Mouse (Mus musculus) embryo, embryonic 10 days (tissue): ENCODE results near the gene Aanat.
A peak's percentile ranks its signal among the peaks of the same experiment; 100 is the strongest.
"Not testable (repeated sequence)": the region's sequence is repeated elsewhere in the genome, so short reads cannot be mapped to it uniquely, and the experiment has no call there.

Experiments
- DNase-seq: peaks from one replicate; pipeline ENCODE4 v3.0.0-alpha.2; 2015; ENCODE audit warnings: low spot score

The Aanat gene

GRCm38 (mm10) chr11:116628712-116629111, 42.5 kb downstream of the Aanat start:
- peak; percentile 96 for DNase-seq

- DNase-seq: no peak
These were observed 43.2 kb downstream of the Aanat start for GRCm38 (mm10) chr11:116629472-116629871.

- DNase-seq: no peak
These were observed 44.1 kb downstream of the Aanat start for GRCm38 (mm10) chr11:116630171-116630965.

- no peak for DNase-seq
These were observed 46.7 kb downstream of the Aanat start for GRCm38 (mm10) chr11:116632962-116633361.

GRCm38 (mm10) chr11:116636607-116637006, 50.4 kb downstream of the Aanat start:
- not testable (repeated sequence) for DNase-seq

- no peak for DNase-seq
These were observed 54.9 kb downstream of the Aanat start for GRCm38 (mm10) chr11:116641168-116641567.

- no peak for DNase-seq
These were observed 55.5 kb downstream of the Aanat start for GRCm38 (mm10) chr11:116641731-116642130.

- DNase-seq: peak; percentile 89
These were observed 56.7 kb downstream of the Aanat start for GRCm38 (mm10) chr11:116642681-116643578.

GRCm38 (mm10) chr11:116643579-116644224, 57.5 kb downstream of the Aanat start:
- DNase-seq: peak; percentile 52

- DNase-seq: peak; percentile 58
These were observed 58.2 kb downstream of the Aanat start for GRCm38 (mm10) chr11:116644225-116645112.

GRCm38 (mm10) chr11:116645446-116646110, 59.3 kb downstream of the Aanat start:
- peak; percentile 68 for DNase-seq

- DNase-seq: no peak
These were observed 59.9 kb downstream of the Aanat start for GRCm38 (mm10) chr11:116646136-116646535.

- no peak for DNase-seq
These were observed 60.5 kb downstream of the Aanat start for GRCm38 (mm10) chr11:116646771-116647170.
